Mouse (Mus musculus) ES-E14 (cell line): ENCODE data around the gene Tm9sf1. TPM values are rescaled to one million over a fixed set of nuclear protein-coding genes. Genes with fewer than 3 reads are reported as not detected.

Experiments
- DNase-seq: peaks from one replicate; pipeline ENCODE4 v3.0.0-alpha.2; 2013; ENCODE audit warnings: low read depth, low spot score
- H3K27ac ChIP-seq: 2 replicates; pipeline ENCODE4 v1.5.1; 2012; ENCODE audit warnings: low read depth, mild to moderate bottlenecking, low read length, moderate library complexity, mixed read lengths; ENCODE audit not compliant: poor library complexity, insufficient read depth, severe bottlenecking
- H3K36me3 ChIP-seq: 2 replicates; pipeline ENCODE4 v1.6.1; 2012; ENCODE audit warnings: mild to moderate bottlenecking, low read length, moderate library complexity, mixed read lengths; ENCODE audit not compliant: control insufficient read depth, poor library complexity, insufficient read depth, severe bottlenecking
- H3K4me1 ChIP-seq, 2 experiments: fragments of 150-350 bp in 1 of 2; sonication (generic) in 1 of 2; 2 replicates each; pipeline ENCODE4 v1.6.1; 2012; ENCODE audit warnings: low read length in 2 of 2, mild to moderate bottlenecking in 1 of 2, mixed read lengths in 1 of 2; ENCODE audit not compliant: control insufficient read depth in 2 of 2, insufficient read depth in 2 of 2, poor library complexity in 1 of 2
- H3K4me3 ChIP-seq, 2 experiments: fragments of 150-350 bp in 1 of 2; sonication (generic) in 1 of 2; 2 replicates each; pipeline ENCODE4 v1.5.1; 2012; ENCODE audit warnings: low read length in 2 of 2, low read depth in 1 of 2, mild to moderate bottlenecking in 1 of 2, mixed read lengths in 1 of 2; ENCODE audit not compliant: insufficient read depth in 1 of 2, poor library complexity in 1 of 2, severe bottlenecking in 1 of 2
- H3K9ac ChIP-seq: 2 replicates; pipeline ENCODE4 v1.6.1; 2012; ENCODE audit warnings: low read depth, mild to moderate bottlenecking, low read length, mixed read lengths; ENCODE audit not compliant: poor library complexity, insufficient read depth, severe bottlenecking
- H3K9me3 ChIP-seq: fragments of 150-350 bp; sonication (generic); 2 replicates; pipeline ENCODE4 v1.6.1; 2012; ENCODE audit warnings: low read depth, mild to moderate bottlenecking, low read length; ENCODE audit not compliant: control insufficient read depth, insufficient read depth
- CHD2 ChIP-seq: IDR thresholded peaks from 2 replicates; pipeline ENCODE4 v1.6.1; 2014; ENCODE audit warnings: mild to moderate bottlenecking, low read depth, low read length, inconsistent platforms
- HCFC1 ChIP-seq: IDR thresholded peaks from 2 replicates; pipeline ENCODE4 v1.6.1; 2012; ENCODE audit warnings: low read length, inconsistent platforms, borderline replicate concordance; ENCODE audit not compliant: insufficient read depth
- MAFK ChIP-seq: IDR thresholded peaks from 2 replicates; pipeline ENCODE4 v1.6.1; 2014; ENCODE audit warnings: mild to moderate bottlenecking, low read depth, low read length, inconsistent platforms; ENCODE audit not compliant: insufficient read depth
- ZC3H11A ChIP-seq: IDR thresholded peaks from 2 replicates; pipeline ENCODE4 v1.6.1; 2012; ENCODE audit warnings: low read depth, mild to moderate bottlenecking, inconsistent platforms, low read length, borderline replicate concordance
- ZNF384 ChIP-seq: IDR thresholded peaks from 2 replicates; pipeline ENCODE4 v1.6.1; 2012; ENCODE audit warnings: low read depth, low read length, inconsistent platforms
- in situ Hi-C, 2 experiments: fragments of 600-800 bp; cut with MboI; formaldehyde crosslinking; loops; one replicate each; pipeline ENCODE4 v1.15.1; 2025; ENCODE audit warnings: low sequenced_read_pairs in 2 of 2, inconsistent platforms in 1 of 2; ENCODE audit not compliant: unreplicated experiment in 2 of 2
- total RNA-seq: library from RNA; depleted of rRNA; stranded (reverse); fragments of 300-350 nt; gene quantifications from 2 replicates; pipeline ENCODE4 v1.2.3, GENCODE M21; 2012

Tm9sf1 gene
- total RNA-seq, 1 experiment = 41.1 TPM

DNA sequence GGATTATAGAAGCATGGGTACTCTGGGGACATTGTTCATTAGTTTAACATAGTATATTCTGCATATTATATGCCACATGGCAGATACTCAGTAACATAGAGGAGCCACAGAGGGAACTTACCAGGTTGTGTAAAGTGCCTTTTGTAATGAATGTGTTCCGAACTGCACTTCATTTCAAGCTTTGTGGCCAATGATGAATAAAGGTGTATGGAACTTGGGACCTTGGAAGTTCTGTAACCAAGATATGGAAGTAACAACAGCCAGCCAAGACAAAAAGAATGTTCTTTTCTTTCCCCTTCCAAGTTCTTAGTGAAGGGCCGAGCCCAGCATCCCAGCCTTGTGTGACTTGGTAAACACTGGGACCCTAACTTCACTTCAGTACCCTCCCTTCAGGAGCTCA, 6.3 kb upstream of the Tm9sf1 start, which contains the start of gene Tssk4:
Gene Tssk4 (plus strand): TSS at position 301 of the 400 bp plus-strand sequence.
- H3K4me3 ChIP-seq = no peak within 1 kb of the TSS
- in situ Hi-C loops = no loop called here
- H3K27ac ChIP-seq = no peak within 1 kb of the TSS
- peaks cover under 1 to 6% of the 10 kb centered on the region in 2 experiments; a peak in 1 of 4 replicates for H3K4me1 ChIP-seq
- H3K36me3 ChIP-seq = no peaks in the 10 kb centered on the region
- DNase-seq = no peak
- no peak within 1 kb of the TSS for H3K9ac ChIP-seq
- TF ChIP-seq ZC3H11A (no peak), ZNF384 (no peak), HCFC1 (no peak), MAFK (no peak), CHD2 (no peak)
- H3K9me3 ChIP-seq = no peaks in the 10 kb centered on the region

DNA sequence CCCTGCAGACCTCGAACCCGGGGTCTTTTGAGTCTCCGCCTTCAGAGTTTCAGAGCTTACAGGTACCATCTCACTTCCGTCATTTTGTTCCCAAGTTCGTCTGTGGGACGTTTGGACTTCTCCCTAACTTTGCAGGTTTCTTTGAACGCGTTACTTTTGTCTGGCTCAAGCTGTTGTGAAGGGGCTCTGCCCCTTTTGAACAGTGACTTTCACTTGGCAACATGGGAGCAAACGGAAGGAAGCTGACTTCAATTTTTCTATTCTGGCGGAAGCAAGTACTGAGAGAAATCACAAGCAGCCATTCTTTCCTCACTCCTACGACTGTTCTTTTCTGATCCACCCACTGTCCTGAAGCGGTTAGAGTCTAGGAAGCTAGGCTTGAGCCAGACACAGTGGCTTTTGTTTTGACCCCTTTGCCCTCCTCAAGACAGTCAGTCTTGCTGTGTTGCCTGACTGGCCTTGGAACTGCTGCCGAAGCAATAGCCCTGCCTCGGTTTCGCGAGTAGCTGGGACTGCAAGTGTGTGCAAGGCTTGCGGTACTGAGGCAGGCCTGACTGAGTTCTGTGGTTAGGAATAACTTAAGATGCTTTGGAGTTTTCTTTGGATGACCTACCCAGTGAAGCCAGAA, 769 bp upstream of the Tm9sf1 start:
- in situ Hi-C loops = no loop called here
- H3K9ac ChIP-seq = peak overlapping the region; percentile 45
- TF ChIP-seq HCFC1 = no peak
- no peak for TF ChIP-seq MAFK
- TF ChIP-seq ZNF384 = no peak
- TF ChIP-seq CHD2 = no peak
- TF ChIP-seq ZC3H11A = no peak
- DNase-seq = no peak
- peak overlapping the region; percentile 92 to 95 for H3K4me3 ChIP-seq
- H3K36me3 ChIP-seq = peaks cover 11% of the 10 kb centered on the region
- H3K9me3 ChIP-seq = no peaks in the 10 kb centered on the region
- H3K27ac ChIP-seq = no peak overlapping the region
- peaks cover 3 to 6% of the 10 kb centered on the region in 2 experiments; a peak in 1 of 4 replicates for H3K4me1 ChIP-seq

DNA sequence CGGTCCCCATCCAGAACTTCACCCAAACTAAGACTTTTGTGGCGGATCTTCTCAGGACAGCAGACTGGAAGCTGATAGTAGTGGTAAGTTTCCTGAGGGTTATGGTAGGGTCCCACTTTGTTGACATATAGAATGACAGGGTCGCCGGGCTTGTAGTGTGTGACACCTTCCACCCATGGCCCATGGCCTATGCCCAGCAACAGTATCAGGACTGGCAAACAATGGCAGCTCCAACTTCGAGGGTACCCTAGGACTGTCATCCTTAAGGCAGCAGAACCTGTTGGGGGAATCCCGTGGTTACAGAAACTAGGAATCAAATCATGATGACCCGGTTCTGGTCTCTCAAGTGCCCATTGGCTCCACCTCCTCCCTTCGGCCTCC, 937 bp downstream of the Tm9sf1 start:
- Histone ChIP-seq H3K9me3 (no peaks in the 10 kb centered on the region), H3K27ac (no peak overlapping the region), H3K4me1 (peaks cover 3 to 6% of the 10 kb centered on the region in 2 experiments; a peak in 1 of 4 replicates), H3K9ac (peak overlapping the region; percentile 84), H3K36me3 (peaks cover 19% of the 10 kb centered on the region), H3K4me3 (peak overlapping the region; percentile 92 to 95)
- no peak for DNase-seq
- TF ChIP-seq ZC3H11A = no peak
- no peak; the same call in 1 of the 2 replicates for TF ChIP-seq HCFC1
- no peak for TF ChIP-seq ZNF384
- TF ChIP-seq CHD2 = no peak
- TF ChIP-seq MAFK = no peak
- in situ Hi-C loops = no loop called here

DNA sequence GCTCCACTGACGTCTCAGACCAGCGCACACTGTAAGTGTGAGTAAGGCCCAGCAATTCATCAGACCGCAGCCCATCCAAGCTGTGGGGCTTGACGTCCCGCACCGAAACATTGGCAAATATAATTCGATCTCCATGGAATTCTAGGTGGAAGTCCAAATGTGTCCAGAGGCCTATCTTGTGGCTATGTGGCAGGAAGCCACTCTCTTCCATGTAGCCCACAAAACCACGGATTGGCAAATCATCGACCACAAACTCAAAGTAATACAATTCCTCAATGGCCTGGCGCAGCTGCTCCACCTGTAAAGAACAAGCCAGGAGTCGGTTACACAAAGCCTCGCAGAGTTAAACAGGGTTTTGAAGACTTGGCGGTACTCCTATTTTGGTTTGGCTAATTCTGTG, 2.3 kb downstream of the Tm9sf1 start:
- H3K36me3 ChIP-seq = peaks cover 19% of the 10 kb centered on the region
- H3K9me3 ChIP-seq = no peaks in the 10 kb centered on the region
- no peak for DNase-seq
- peaks cover 3 to 4% of the 10 kb centered on the region in 2 experiments; a peak in 1 of 4 replicates for H3K4me1 ChIP-seq
- in situ Hi-C loops = no loop called here
- TF ChIP-seq CHD2 (no peak), HCFC1 (no peak), ZNF384 (no peak), ZC3H11A (no peak), MAFK (no peak)
- H3K9ac ChIP-seq = no peak overlapping the region
- no peak overlapping the region for H3K27ac ChIP-seq
- H3K4me3 ChIP-seq = no peak overlapping the region
